Mouse (Mus musculus) Patski (cell line): Measurements from ENCODE around the gene H2-M10.5. TPM values are rescaled to one million over a fixed set of nuclear protein-coding genes. Genes with fewer than 3 reads are reported as not detected.
"Not testable (repeated sequence)": the region's sequence is repeated elsewhere in the genome, so short reads cannot be mapped to it uniquely, and the experiment has no call there.

Source experiments
- ATAC-seq: fragments of 100-300 bp; one replicate; pipeline ENCODE4 v1.8.0; 2021
- CTCF ChIA-PET: fragments of 350-600 bp; sonication (Branson Sonifier 250); formaldehyde crosslinking; loops from one replicate; lab custom pipeline; 2022; ENCODE audit warnings: inconsistent platforms; lab: Charles Lee
- POLR2A ChIA-PET: fragments of 350-600 bp; sonication (Branson Sonifier 250); formaldehyde crosslinking; loops from one replicate; lab custom pipeline; 2022; ENCODE audit warnings: antibody characterized with exemption, inconsistent platforms; lab: Charles Lee
- DNase-seq: peaks from one replicate; pipeline ENCODE4 v3.0.0-alpha.2; 2011; ENCODE audit warnings: low read depth, low spot score
- H3K27me3 ChIP-seq: fragments of 371-371 bp; one replicate; pipeline ENCODE4 v1.5.1; 2021
- CTCF ChIP-seq: fragments of 100-300 bp; IDR thresholded peaks from one replicate; pipeline ENCODE4 v1.5.1; 2021
- in situ Hi-C: fragments of 300-500 bp; cut with MboI; formaldehyde crosslinking; loops from 3 replicates; pipeline ENCODE4 v1.11.1; 2018; ENCODE audit warnings: low pct_unique_long_range_greater_than_20kb, mixed read lengths
- polyA plus RNA-seq: library from polyadenylated mRNA; unstranded; gene quantifications from one replicate; pipeline ENCODE4 v1.2.3, GENCODE M21; 2021

The H2-M10.5 gene
- not detected for polyA plus RNA-seq

GRCm38 (mm10) chr17:36772610-36773009 is at the start of gene H2-M10.5:
TSS of gene H2-M10.5 (plus strand) at chr17:36772910.
- CTCF ChIA-PET = interaction anchor here (2.8 kb wide), 1 partner anchor 14 kb away, joined by 21 read pairs; no protein-coding TSS in a partner anchor
- ATAC-seq, POLR2A ChIA-PET, in situ Hi-C loops, H3K27me3 ChIP-seq, DNase-seq: not testable (repeated sequence)

DNA sequence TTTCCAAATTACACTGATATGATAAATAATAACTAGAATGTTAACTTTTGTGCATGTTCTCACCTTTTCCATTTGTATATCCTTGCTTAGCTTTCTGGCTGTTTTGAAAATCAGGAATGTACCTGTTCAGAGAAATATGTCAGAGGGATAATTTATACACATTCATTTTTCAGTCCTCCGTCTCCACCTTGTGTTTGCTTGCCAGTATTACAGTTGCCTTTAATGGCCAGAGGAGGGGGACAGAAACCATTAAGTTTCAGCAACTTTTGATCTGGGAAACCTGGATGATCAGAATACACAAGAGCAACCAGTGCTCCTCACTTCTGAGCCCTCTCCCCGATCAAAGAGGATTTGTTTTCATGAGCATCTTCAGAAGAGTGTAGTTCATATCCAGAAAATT is 46.7 kb upstream of the H2-M10.5 start:
- ChIA-PET CTCF (no interaction called here), POLR2A (no interaction called here)
- DNase-seq = no peak
- no peaks in the 10 kb centered on the region for H3K27me3 ChIP-seq
- ATAC-seq = no peak
- TF ChIP-seq CTCF = peak; percentile 42
- in situ Hi-C loops = loop anchor here (10.0 kb wide), 1 partner anchor 311 kb away; no protein-coding TSS in a partner anchor

GRCm38 (mm10) chr17:36763816-36764215 is 8.9 kb upstream of the H2-M10.5 start:
- in situ Hi-C loops = loop anchor here (5.0 kb wide), 1 partner anchor 457 kb away; no protein-coding TSS in a partner anchor
- TF ChIP-seq CTCF = no peak
- ChIA-PET CTCF (interaction anchor here (2.7 to 5.2 kb wide), 2 partner anchors 10 to 24 kb away, joined by 7 to 35 read pairs; no protein-coding TSS in a partner anchor), POLR2A (no interaction called here)
- DNase-seq (no peak), ATAC-seq (no peak)
- no peaks in the 10 kb centered on the region for H3K27me3 ChIP-seq

DNA sequence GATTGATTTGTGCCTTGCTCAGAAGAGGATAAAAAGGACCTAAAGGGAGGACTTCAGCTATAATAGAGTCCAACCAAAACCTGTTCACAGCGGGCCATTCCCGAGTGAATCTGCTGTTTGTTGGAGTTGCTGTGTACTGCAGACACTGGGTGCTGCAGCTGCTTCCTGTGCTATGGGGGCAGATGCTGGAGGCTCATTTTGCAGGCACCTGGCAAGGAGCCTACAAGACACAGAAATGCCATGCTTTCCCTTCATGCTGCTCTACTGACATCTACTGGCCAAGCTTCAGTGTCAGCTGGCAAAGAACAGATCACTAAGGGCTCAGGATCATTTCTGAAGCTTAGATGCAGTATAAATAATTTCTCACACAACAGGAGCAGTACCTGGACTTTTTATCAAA is 8.5 kb upstream of the H2-M10.5 start:
- ATAC-seq, H3K27me3 ChIP-seq, DNase-seq, POLR2A ChIA-PET: not testable (repeated sequence)
- CTCF ChIA-PET = interaction anchor here (2.7 to 5.2 kb wide), 2 partner anchors 9 to 23 kb away, joined by 7 to 35 read pairs; no protein-coding TSS in a partner anchor
- in situ Hi-C loops = loop anchor here (5.0 kb wide), 1 partner anchor 457 kb away; no protein-coding TSS in a partner anchor

GRCm38 (mm10) chr17:36765403-36765802 is 7.3 kb upstream of the H2-M10.5 start:
- ChIA-PET CTCF (interaction anchor here (5.2 kb wide), 1 partner anchor 22 kb away, joined by 35 read pairs; no protein-coding TSS in a partner anchor), POLR2A (interaction anchor here (0.6 kb wide), 1 partner anchor 457 kb away, joined by 3 read pairs; no protein-coding TSS in a partner anchor)
- H3K27me3 ChIP-seq, DNase-seq, ATAC-seq: not testable (repeated sequence)
- in situ Hi-C loops = loop anchor here (5.0 kb wide), 1 partner anchor 42 kb away; no protein-coding TSS in a partner anchor

DNA sequence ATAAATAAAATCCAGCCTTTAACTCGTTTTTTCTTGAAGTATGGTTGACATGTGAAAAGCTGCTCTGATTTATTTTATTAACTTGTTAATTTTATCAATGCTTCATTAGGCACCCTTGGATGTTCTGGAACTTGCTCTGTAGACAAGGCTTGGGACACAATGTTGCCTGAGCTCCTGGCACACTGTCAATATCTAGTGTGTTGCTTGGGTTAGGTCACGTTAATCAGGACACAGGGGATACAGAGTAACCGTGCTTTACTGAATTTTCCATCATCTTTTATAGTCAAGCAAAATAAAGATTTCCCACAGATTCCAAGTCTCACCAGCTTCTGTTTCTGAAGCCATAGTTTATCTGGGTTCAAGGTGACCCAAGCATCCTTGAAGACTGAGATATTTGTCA is 8.8 kb downstream of the H2-M10.5 start:
- H3K27me3 ChIP-seq = peaks cover 4% of the 10 kb centered on the region
- ATAC-seq = no peak
- POLR2A ChIA-PET = no interaction called here
- TF ChIP-seq CTCF = no peak
- no peak for DNase-seq
- CTCF ChIA-PET = no interaction called here
- in situ Hi-C loops = no loop called here

- CTCF ChIA-PET = interaction anchor here (0.6 to 3.8 kb wide), 20 partner anchors 9 to 478 kb away, joined by 3 to 35 read pairs (median 6); partner anchors contain the start of genes H2-M10.5 and H2-M10.6
- H3K27me3 ChIP-seq, POLR2A ChIA-PET, DNase-seq, in situ Hi-C loops: not testable (repeated sequence)
- peak; percentile 78 for ATAC-seq
- TF ChIP-seq CTCF = peak; percentile 82
Observed at GRCm38 (mm10) chr17:36786483-36786886, 13.8 kb downstream of the H2-M10.5 start.

- DNase-seq (no peak), ATAC-seq (no peak)
- no peak for TF ChIP-seq CTCF
- POLR2A ChIA-PET = no interaction called here
- peaks cover 4% of the 10 kb centered on the region for H3K27me3 ChIP-seq
- in situ Hi-C loops = no loop called here
- CTCF ChIA-PET = interaction anchor here (1.1 to 3.8 kb wide), 8 partner anchors 8 to 431 kb away, joined by 3 to 35 read pairs (median 4); partner anchors contain the start of gene H2-M10.5
Observed at GRCm38 (mm10) chr17:36788351-36788750, 15.6 kb downstream of the H2-M10.5 start.

DNA sequence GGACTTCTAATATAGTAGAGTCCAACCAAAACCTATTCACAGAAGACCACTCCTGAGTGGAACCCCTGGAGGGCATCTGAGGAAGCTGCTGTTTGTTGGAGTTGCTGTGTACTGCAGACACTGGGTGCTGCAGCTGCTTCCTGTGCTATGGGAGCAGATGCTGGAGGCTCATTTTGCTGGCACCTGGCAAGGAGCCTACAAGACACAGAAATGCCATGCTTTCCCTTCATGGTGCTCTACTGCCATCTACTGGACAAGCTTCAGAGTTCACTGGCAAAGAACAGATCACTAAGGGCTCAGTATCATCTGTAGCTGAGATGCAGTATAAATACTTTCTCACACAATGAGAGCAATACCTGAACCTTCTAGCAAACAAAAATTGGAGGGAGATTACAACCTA is 16.1 kb downstream of the H2-M10.5 start:
- ATAC-seq (peak; percentile 66), DNase-seq (peak; percentile 77)
- TF ChIP-seq CTCF = peak; percentile 74
- in situ Hi-C loops, POLR2A ChIA-PET, H3K27me3 ChIP-seq: not testable (repeated sequence)
- CTCF ChIA-PET = interaction anchor here (1.1 to 3.8 kb wide), 6 partner anchors 12 to 432 kb away, joined by 3 to 35 read pairs (median 4); no protein-coding TSS in a partner anchor

GRCm38 (mm10) chr17:36799493-36799892 is 26.8 kb downstream of the H2-M10.5 start:
- peaks cover 19% of the 10 kb centered on the region for H3K27me3 ChIP-seq
- POLR2A ChIA-PET = no interaction called here
- no peak for TF ChIP-seq CTCF
- no peak for DNase-seq
- CTCF ChIA-PET = interaction anchor here (1.5 kb wide), 1 partner anchor 13 kb away, joined by 7 read pairs; no protein-coding TSS in a partner anchor
- in situ Hi-C loops = no loop called here
- ATAC-seq = no peak

- CTCF ChIA-PET, DNase-seq, ATAC-seq, POLR2A ChIA-PET, in situ Hi-C loops: not testable (repeated sequence)
- peaks cover 19% of the 10 kb centered on the region for H3K27me3 ChIP-seq
Observed at GRCm38 (mm10) chr17:36799921-36800462, 27.3 kb downstream of the H2-M10.5 start.
